Mouse (Mus musculus) C2C12 (cell line): Measurements from ENCODE around the gene Prlr.

ENCODE experiments used
- CEBPB ChIP-seq: IDR thresholded peaks from one replicate; pipeline ENCODE4 v1.6.1; 2011; ENCODE audit warnings: low read depth, mild to moderate bottlenecking, control low read depth, moderate library complexity
- CTCF ChIP-seq: IDR thresholded peaks from one replicate; pipeline ENCODE4 v1.5.1; 2011; ENCODE audit not compliant: control insufficient read depth, insufficient read depth, insufficient read length
- MAX ChIP-seq: IDR thresholded peaks from one replicate; pipeline ENCODE4 v1.6.1; 2011; ENCODE audit warnings: mild to moderate bottlenecking, control low read depth
- MYOG ChIP-seq: IDR thresholded peaks from one replicate; pipeline ENCODE4 v1.6.1; 2011; ENCODE audit not compliant: control insufficient read depth, insufficient read length; ENCODE audit errors: extremely low read depth
- USF1 ChIP-seq: IDR thresholded peaks from one replicate; pipeline ENCODE4 v1.6.1; 2011; ENCODE audit warnings: low read depth, mild to moderate bottlenecking, control low read depth, moderate library complexity

DNA sequence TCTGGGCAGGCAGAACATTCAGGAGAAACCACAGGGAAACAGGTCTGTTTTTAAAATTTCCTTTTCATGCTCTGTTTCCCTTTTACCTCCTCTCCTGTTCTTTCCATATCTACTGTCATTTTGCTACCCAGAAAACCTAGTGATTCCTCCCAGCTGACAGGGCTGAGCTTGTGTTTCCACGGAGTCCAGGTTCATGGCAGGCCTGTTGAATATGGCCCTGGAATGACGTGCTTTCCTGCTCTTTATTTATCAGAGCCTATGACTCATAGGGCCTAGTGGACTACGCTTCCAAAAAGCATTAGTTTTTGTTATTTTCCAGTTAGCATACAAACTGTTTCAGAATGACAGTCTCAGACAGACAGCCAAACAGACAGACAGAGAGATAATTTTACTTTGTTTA, 36.7 kb downstream of the Prlr start:
- TF ChIP-seq CTCF (no peak), CEBPB (no peak), MAX (no peak), MYOG (no peak), USF1 (no peak)
